Mouse (Mus musculus) C2C12 (cell line): ENCODE results near the gene Bcl6b. TPM values are rescaled to one million over a fixed set of nuclear protein-coding genes. Genes with fewer than 3 reads are reported as not detected.

Experiments used
- H3K27me3 ChIP-seq: one replicate; pipeline ENCODE4 v1.6.1; 2011; ENCODE audit not compliant: control insufficient read depth, insufficient read depth, insufficient read length
- H3K36me3 ChIP-seq: one replicate; pipeline ENCODE4 v1.6.1; 2011; ENCODE audit not compliant: control insufficient read depth, insufficient read depth
- H3K4me3 ChIP-seq: one replicate; pipeline ENCODE4 v1.5.1; 2011; ENCODE audit warnings: mild to moderate bottlenecking, control low read depth; ENCODE audit not compliant: poor library complexity, insufficient read depth, severe bottlenecking
- H3K79me2 ChIP-seq: one replicate; pipeline ENCODE4 v1.6.1; 2011; ENCODE audit not compliant: control insufficient read depth, insufficient read depth
- H3K79me3 ChIP-seq: one replicate; pipeline ENCODE4 v1.6.1; 2011; ENCODE audit warnings: low read depth, control low read depth
- H3ac ChIP-seq: one replicate; pipeline ENCODE3; 2011; ENCODE audit warnings: low read depth; ENCODE audit not compliant: control insufficient read depth, insufficient read length
- CEBPB ChIP-seq: IDR thresholded peaks from one replicate; pipeline ENCODE4 v1.6.1; 2011; ENCODE audit warnings: low read depth, mild to moderate bottlenecking, control low read depth, moderate library complexity
- CTCF ChIP-seq: IDR thresholded peaks from one replicate; pipeline ENCODE4 v1.5.1; 2011; ENCODE audit not compliant: control insufficient read depth, insufficient read depth, insufficient read length
- FOSL1 ChIP-seq: IDR thresholded peaks from one replicate; pipeline ENCODE4 v1.8.0; 2011; ENCODE audit warnings: mild to moderate bottlenecking, low read length; ENCODE audit not compliant: poor library complexity, insufficient read depth, severe bottlenecking
- MAX ChIP-seq: IDR thresholded peaks from one replicate; pipeline ENCODE4 v1.6.1; 2011; ENCODE audit warnings: mild to moderate bottlenecking, control low read depth
- MYOD1 ChIP-seq: IDR thresholded peaks from one replicate; pipeline ENCODE4 v1.6.1; 2011; ENCODE audit warnings: low read depth; ENCODE audit not compliant: control insufficient read depth, insufficient read length
- MYOG ChIP-seq: IDR thresholded peaks from one replicate; pipeline ENCODE4 v1.6.1; 2011; ENCODE audit not compliant: control insufficient read depth, insufficient read length; ENCODE audit errors: extremely low read depth
- USF1 ChIP-seq: IDR thresholded peaks from one replicate; pipeline ENCODE4 v1.6.1; 2011; ENCODE audit warnings: low read depth, mild to moderate bottlenecking, control low read depth, moderate library complexity
- long read RNA-seq, 2 experiments: library from polyadenylated mRNA; unstranded; transcript quantifications; one replicate each; pipeline ENCODE4 v2.0.0; 2019 to 2020
- polyA plus RNA-seq: library from polyadenylated mRNA; unstranded; fragments of >200 nt; fragmentation: generic; extraction: Trizol; gene quantifications from one replicate; pipeline ENCODE4 v1.2.1, GENCODE M21; 2012; ENCODE audit warnings: missing spikeins

Gene Bcl6b
- 9.3 TPM for polyA plus RNA-seq
- long read RNA-seq, experiment 1, partial matches to known transcripts: 1 of 2 reads
- long read RNA-seq, experiment 1, other reads (novel, unspliced or antisense): 1 of 2 reads
- long read RNA-seq, experiment 2, transcript Bcl6b-201 (9 exons, 3,366 nt): major isoform, 10 of 18 reads
- long read RNA-seq, experiment 2, partial matches to known transcripts: 5 of 18 reads
- long read RNA-seq, experiment 2, other reads (novel, unspliced or antisense): 3 of 18 reads

GRCm38 (mm10) chr11:70229260-70230010 lies at the start of gene Bcl6b:
Gene Bcl6b, minus strand, starts transcription at chr11:70229798.
- Histone ChIP-seq H3K79me2 (peaks cover 51% of the 10 kb centered on the region), H3K27me3 (no peaks in the 10 kb centered on the region), H3K36me3 (peaks cover 26% of the 10 kb centered on the region), H3K4me3 (peak within 1 kb of the TSS; percentile 34), H3ac (peak within 1 kb of the TSS; percentile 69), H3K79me3 (peaks cover 13% of the 10 kb centered on the region)
- TF ChIP-seq MAX: no peak
- no peak for TF ChIP-seq MYOG
- TF ChIP-seq FOSL1: no peak
- TF ChIP-seq CEBPB: no peak
- no peak for TF ChIP-seq MYOD1
- TF ChIP-seq CTCF: no peak
- TF ChIP-seq USF1: no peak

DNA sequence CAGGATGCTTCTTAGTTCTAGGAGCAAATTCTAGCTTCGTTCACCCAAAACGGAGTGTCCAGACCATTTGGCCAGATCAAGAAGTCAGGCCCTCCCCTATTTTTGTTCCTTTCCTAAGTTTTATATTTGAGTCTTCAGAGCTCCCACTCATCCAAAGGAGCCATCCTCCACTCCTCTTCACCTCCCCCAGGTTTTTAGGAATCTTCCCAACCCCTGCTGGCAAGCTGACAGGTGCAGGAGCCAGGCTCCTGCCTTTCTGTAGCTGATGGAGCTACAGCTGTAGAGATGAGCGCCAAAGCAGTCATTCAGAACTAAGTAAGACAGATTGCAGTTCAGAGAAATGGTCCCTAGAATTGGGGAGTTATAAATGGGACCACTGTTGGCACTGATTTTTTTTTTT lies 49.4 kb upstream of the Bcl6b start:
- no peak for TF ChIP-seq CTCF
- no peak for TF ChIP-seq USF1
- no peak for TF ChIP-seq FOSL1
- TF ChIP-seq CEBPB: no peak
- TF ChIP-seq MYOG: no peak
- no peak for TF ChIP-seq MYOD1
- no peak for TF ChIP-seq MAX
- no peaks in the 10 kb centered on the region for H3K79me2 ChIP-seq
- no peaks in the 10 kb centered on the region for H3K36me3 ChIP-seq
- no peaks in the 10 kb centered on the region for H3K79me3 ChIP-seq
- no peak overlapping the region for H3ac ChIP-seq
- H3K27me3 ChIP-seq: no peaks in the 10 kb centered on the region
- no peak overlapping the region for H3K4me3 ChIP-seq

- no peaks in the 10 kb centered on the region for H3K79me2 ChIP-seq
- no peak overlapping the region for H3K4me3 ChIP-seq
- H3K27me3 ChIP-seq: no peaks in the 10 kb centered on the region
- TF ChIP-seq FOSL1 (no peak), CEBPB (no peak), CTCF (no peak), USF1 (no peak), MYOD1 (no peak), MAX (no peak), MYOG (no peak)
- H3K36me3 ChIP-seq: no peaks in the 10 kb centered on the region
- no peak overlapping the region for H3ac ChIP-seq
- H3K79me3 ChIP-seq: no peaks in the 10 kb centered on the region
Measured at GRCm38 (mm10) chr11:70271641-70272040, 42.0 kb upstream of the Bcl6b start.

- Histone ChIP-seq H3ac (no peak overlapping the region), H3K79me3 (no peaks in the 10 kb centered on the region), H3K27me3 (no peaks in the 10 kb centered on the region), H3K36me3 (no peaks in the 10 kb centered on the region), H3K4me3 (no peak overlapping the region), H3K79me2 (no peaks in the 10 kb centered on the region)
- TF ChIP-seq FOSL1 (no peak), CEBPB (no peak), CTCF (no peak), USF1 (no peak), MAX (no peak), MYOD1 (no peak), MYOG (no peak)
Measured at GRCm38 (mm10) chr11:70266405-70266804, 36.8 kb upstream of the Bcl6b start.

GRCm38 (mm10) chr11:70265819-70266218 lies 36.2 kb upstream of the Bcl6b start:
- Histone ChIP-seq H3K27me3 (no peaks in the 10 kb centered on the region), H3K36me3 (no peaks in the 10 kb centered on the region), H3ac (no peak overlapping the region), H3K79me3 (no peaks in the 10 kb centered on the region), H3K79me2 (no peaks in the 10 kb centered on the region), H3K4me3 (no peak overlapping the region)
- TF ChIP-seq MYOG (no peak), USF1 (no peak)
